Mouse (Mus musculus): ENCODE measurements around the gene Btbd35f29. TPM values are rescaled to one million over a fixed set of nuclear protein-coding genes. Genes with fewer than 3 reads are reported as not detected.
A peak's percentile ranks its signal among the peaks of the same experiment; 100 is the strongest.
"Not testable (repeated sequence)": the region's sequence is repeated elsewhere in the genome, so short reads cannot be mapped to it uniquely, and the experiment has no call there.

Gene Btbd35f29
- total RNA-seq (2021), result not detected

DNA sequence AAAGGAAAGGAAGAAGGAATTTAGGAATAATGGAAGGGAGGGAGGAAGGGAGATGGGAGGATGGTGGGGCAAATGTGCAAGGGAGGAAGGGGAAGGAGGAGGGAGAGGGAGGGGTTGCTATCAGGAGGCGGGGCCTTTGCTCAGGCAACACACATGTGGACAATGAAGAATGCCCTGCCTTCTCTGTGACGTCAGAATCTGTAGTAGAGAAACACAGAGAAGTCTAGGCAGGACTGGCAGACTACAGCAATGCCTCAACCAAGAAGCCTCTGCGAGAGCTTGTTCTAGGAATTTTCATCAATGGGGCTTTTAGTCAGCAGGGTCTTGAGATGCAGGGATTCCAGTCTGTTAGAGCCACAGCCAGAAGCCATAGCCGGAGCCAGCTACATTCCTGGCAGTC is at the start of gene Btbd35f29:
Btbd35f29 (plus strand) TSS at position 301 of the 400 bp plus-strand sequence.
- DNase-seq (ENCODE audit: low spot score in 2 of 2); intact Hi-C loops (cut with DNase I): not testable (repeated sequence)

DNA sequence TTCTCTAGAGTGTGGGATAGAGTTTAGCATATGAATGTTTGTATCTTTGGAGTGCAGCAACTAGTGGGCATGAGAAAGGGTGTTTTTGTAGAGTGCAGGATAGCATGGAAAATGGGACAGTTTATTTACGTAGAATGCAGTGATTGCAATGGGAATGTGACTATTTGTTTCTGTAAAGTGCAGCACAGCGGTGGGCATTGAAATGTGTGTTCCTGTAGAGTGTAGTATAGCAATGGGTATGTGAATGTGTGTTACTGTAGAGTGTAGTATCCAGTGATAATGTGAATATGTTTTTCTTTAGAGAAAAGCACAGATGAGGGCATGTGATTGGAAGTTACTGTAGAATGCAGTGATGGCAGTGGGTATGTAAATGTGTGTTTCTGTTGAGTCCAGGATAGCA is 23.9 kb downstream of the Btbd35f29 start:
- DNase-seq (ENCODE audit: low spot score in 2 of 2), result peak in 1 of 2 experiments; percentile 9
- intact Hi-C loops (cut with DNase I), result not testable (repeated sequence)

- DNase-seq (ENCODE audit: low spot score in 2 of 2); intact Hi-C loops (cut with DNase I): not testable (repeated sequence)
These were observed 27.7 kb downstream of the Btbd35f29 start for GRCm38 (mm10) chrX:31145144-31145543.

GRCm38 (mm10) chrX:31145835-31146234 is 28.4 kb downstream of the Btbd35f29 start:
- intact Hi-C loops (cut with DNase I); DNase-seq (ENCODE audit: low spot score in 2 of 2): not testable (repeated sequence)

GRCm38 (mm10) chrX:31158534-31159085 is 41.1 kb downstream of the Btbd35f29 start:
- intact Hi-C loops (cut with DNase I); DNase-seq (ENCODE audit: low spot score in 2 of 2): not testable (repeated sequence)

DNA sequence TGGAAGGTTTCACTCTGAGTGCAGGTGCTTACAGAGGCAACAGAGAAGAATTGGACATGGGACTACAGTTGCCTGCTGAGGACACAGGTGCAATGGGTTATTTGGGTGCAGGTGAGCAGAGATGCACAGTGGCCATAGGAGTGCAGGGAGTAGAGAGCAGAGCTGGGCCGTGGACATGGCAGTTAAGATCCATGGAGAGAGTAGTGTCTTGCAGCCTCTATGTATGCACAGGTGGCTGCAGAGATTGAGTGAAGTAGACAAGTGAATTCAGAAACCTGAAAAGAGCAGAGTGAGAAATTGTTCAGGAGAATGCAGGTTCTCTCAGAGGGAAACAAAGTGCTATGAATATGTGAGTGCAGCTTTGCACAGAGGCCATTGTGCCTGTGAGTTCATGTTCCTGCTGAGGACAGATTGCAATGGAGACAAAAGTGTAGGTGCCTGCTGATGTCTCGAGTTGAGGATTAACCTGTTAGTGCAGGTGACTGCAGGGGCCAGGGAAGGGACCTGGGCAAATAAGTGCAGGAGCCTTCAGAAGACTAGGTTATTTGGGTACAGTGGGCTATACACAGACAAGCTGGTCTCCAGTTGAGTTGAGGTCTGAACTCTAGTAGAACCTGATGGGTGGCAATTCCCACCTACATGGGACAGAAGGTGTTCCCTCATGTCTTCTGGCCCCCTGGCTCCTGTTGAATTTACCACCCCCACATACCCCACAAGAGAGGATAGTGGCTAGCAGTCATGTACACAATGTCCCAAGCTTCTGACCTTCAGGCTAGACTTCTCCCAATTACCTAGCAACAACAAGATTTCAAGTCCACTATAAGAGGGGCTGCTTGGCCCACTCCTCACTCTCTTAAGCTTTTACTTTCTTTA is 42.2 kb downstream of the Btbd35f29 start:
- DNase-seq (ENCODE audit: low spot score in 2 of 2); intact Hi-C loops (cut with DNase I): not testable (repeated sequence)

DNA sequence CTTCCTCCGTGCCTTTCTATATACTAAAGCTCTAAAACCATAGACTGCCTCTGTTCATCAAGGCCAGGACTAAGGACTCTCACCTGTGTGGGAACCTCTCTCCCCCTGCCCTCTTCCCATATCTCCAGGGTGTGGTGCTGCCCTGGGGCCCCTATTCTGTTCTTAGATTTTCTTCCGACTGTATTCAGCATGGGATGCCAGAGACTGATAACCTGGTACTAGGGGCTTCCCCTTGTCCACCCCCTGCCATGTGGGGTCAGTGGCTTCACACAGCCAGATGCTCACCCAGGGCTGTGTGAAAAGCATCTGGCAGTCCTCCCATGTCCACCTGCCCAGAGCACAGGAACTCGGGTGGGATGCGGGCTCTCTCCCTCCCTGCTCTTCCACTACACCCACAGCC is 43.1 kb downstream of the Btbd35f29 start:
- intact Hi-C loops (cut with DNase I), result not testable (repeated sequence)

DNA sequence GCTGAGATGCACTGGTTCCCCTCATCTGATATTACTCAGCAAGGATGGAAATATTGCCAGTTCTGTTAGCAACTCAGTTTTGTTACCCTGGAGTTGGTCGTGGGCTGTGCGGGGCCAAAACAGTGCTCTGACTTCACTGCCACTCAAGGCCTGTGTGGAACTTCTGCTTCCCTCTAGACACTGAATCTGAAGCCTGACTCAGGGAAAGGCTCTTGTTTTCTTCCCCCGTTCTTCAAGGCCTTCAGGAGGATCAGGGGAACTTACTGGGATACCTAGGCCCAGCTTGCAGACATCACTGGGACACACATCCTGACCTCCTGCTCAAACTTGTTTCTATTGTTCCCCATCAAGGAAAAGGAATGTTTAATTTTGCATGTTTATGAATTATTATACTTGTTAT is 45.2 kb downstream of the Btbd35f29 start:
- DNase-seq (ENCODE audit: low spot score in 2 of 2); intact Hi-C loops (cut with DNase I): not testable (repeated sequence)

More for the DNA sequence above, 43.1 kb downstream of the Btbd35f29 start:
- DNase-seq (ENCODE audit: low spot score in 2 of 2), result not testable (repeated sequence)

DNA sequence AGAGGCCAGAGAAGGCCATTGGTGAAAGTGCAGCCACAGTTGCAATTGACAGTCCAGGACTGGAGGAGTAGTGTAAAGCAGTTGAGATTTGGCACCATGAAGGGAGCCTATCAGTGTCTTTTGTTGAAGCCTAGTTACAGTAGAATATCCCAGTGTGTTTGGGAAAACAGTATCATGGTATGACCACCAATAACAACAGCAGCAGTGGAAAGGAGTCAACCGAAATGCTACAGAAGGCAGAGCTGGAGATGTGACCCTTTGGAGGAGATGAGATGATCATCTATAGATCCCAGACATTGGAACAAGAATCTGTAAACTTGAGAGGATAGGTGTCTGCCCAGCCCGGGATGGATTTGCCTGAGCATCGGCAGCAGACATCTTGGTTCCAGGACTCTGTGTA is 47.7 kb downstream of the Btbd35f29 start:
- intact Hi-C loops (cut with DNase I); DNase-seq (ENCODE audit: low spot score in 2 of 2): not testable (repeated sequence)

Other genes starting within 250 kb of the Btbd35f29 start
- gene Spin2f, start 136.2 kb downstream of the Btbd35f29 start, total RNA-seq (2021), result not detected
- gene Btbd35f26, start 218.8 kb downstream of the Btbd35f29 start, total RNA-seq (2021), result not detected